Mouse (Mus musculus) neural tube, embryonic 15.5 days (tissue): ENCODE data around the gene Serpina3a. TPM values are rescaled to one million over a fixed set of nuclear protein-coding genes. Genes with fewer than 3 reads are reported as not detected.
"Not testable (repeated sequence)": the region's sequence is repeated elsewhere in the genome, so short reads cannot be mapped to it uniquely, and the experiment has no call there.

Source experiments
- ATAC-seq: fragments of 200-750 bp; cut with Nextera tagmentation; 2 replicates; pipeline ENCODE4 v1.8.0; 2017; ENCODE audit warnings: mild to moderate bottlenecking, moderate TSS enrichment, moderate library complexity; ENCODE audit not compliant: low FRiP score
- H3K27ac ChIP-seq: fragments of 300-500 bp; sonication (generic); replicated peaks from 2 replicates; pipeline ENCODE4 v1.5.1; 2015; ENCODE audit warnings: mild to moderate bottlenecking, inconsistent platforms
- H3K27me3 ChIP-seq: fragments of 300-500 bp; sonication (generic); replicated peaks from 2 replicates; pipeline ENCODE4 v1.6.1; 2015; ENCODE audit warnings: inconsistent platforms
- H3K36me3 ChIP-seq: fragments of 300-500 bp; sonication (generic); 2 replicates; pipeline ENCODE4 v1.6.1; 2015; ENCODE audit warnings: inconsistent platforms
- H3K4me1 ChIP-seq: fragments of 300-500 bp; sonication (generic); 2 replicates; pipeline ENCODE4 v1.6.1; 2015; ENCODE audit warnings: inconsistent platforms
- H3K4me2 ChIP-seq: fragments of 300-500 bp; sonication (generic); 2 replicates; pipeline ENCODE4 v1.6.1; 2015; ENCODE audit warnings: inconsistent platforms, mild to moderate bottlenecking, moderate library complexity
- H3K4me3 ChIP-seq: fragments of 300-500 bp; sonication (generic); replicated peaks from 2 replicates; pipeline ENCODE4 v1.5.1; 2015; ENCODE audit warnings: mild to moderate bottlenecking, inconsistent platforms
- H3K9ac ChIP-seq: fragments of 300-500 bp; sonication (generic); replicated peaks from 2 replicates; pipeline ENCODE4 v1.6.1; 2015; ENCODE audit warnings: mild to moderate bottlenecking, inconsistent platforms
- H3K9me3 ChIP-seq: fragments of 300-500 bp; sonication (generic); replicated peaks from 2 replicates; pipeline ENCODE4 v1.6.1; 2016; ENCODE audit warnings: inconsistent platforms
- WGBS: fragments of 180-500 bp; shearing (Covaris S2); methylation state at CpG from one replicate; pipeline ENCODE4 v1.1.7; 2015; ENCODE audit warnings: mixed read lengths; 5-methylcytosine and 5-hydroxymethylcytosine counted together
- polyA plus RNA-seq: library from polyadenylated mRNA; unstranded; fragments of >200 nt; fragmentation: Nextera tagmentation; extraction: Ambion mirVana; gene quantifications from 2 replicates; pipeline ENCODE4 v1.2.1, GENCODE M21; 2015

The Serpina3a gene
- polyA plus RNA-seq, result not detected in 2 replicates

DNA sequence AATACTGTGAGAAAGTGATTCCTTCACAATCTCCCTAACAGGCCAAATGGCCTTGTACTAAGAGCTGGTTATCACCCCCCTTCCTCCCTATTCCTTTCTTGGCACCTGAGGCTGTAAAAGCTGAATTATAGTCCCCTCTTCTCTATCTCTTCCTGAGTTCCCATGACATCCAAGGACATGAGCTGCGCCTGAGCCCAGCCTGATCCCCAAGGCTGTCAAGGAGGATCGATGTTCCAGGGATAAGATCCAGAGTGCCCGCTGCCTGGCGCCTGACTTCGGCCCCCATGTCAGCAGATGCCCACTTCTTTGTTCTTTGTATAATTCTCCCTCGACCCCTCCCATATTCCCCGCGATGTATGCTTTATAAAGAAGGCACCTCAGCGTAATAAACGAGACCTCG lies at the start of gene Serpina3a:
Serpina3a (plus strand) TSS at position 392 of the 400 bp plus-strand sequence.
- H3K4me1 ChIP-seq, H3K9ac ChIP-seq, H3K4me2 ChIP-seq, H3K9me3 ChIP-seq, H3K4me3 ChIP-seq, H3K36me3 ChIP-seq, ATAC-seq, H3K27me3 ChIP-seq, H3K27ac ChIP-seq: not testable (repeated sequence)
- WGBS, result 91% methylated on average over 11 of the region's 11 CpGs

DNA sequence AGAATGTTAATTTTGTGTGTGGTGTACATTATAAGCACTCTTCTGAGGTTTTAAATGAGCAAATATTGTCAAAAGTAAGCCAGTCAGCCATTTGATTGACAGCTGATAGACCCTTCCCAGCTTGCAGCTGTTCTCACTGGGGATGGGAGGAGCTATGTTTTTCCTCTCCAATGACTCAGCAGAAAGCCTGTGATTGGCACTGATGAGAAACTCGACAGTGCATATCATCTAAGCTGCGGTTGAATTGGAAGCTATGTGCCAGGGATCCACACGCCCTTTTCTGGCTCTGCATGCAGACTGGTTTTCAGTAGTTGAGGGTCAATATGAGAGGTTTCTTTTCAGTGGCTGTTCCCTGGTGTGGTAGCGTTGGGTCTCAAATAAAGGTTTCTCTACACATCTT lies 48.0 kb upstream of the Serpina3a start:
- WGBS, result 72% methylated on average over 4 of the region's 4 CpGs
- no peak overlapping the region for H3K4me2 ChIP-seq
- no peak overlapping the region for H3K9ac ChIP-seq
- no peaks in the 10 kb centered on the region for H3K27me3 ChIP-seq
- H3K36me3 ChIP-seq, result no peaks in the 10 kb centered on the region
- ATAC-seq, result no peak
- no peak overlapping the region for H3K4me3 ChIP-seq
- no peaks in the 10 kb centered on the region for H3K9me3 ChIP-seq
- H3K27ac ChIP-seq, result no peak overlapping the region
- H3K4me1 ChIP-seq, result peaks cover 13% of the 10 kb centered on the region

GRCm38 (mm10) chr12:104064996-104065395 lies 47.5 kb upstream of the Serpina3a start:
- WGBS, result 81% methylated on average over 4 of the region's 4 CpGs
- Histone ChIP-seq H3K4me1 (peaks cover 13% of the 10 kb centered on the region), H3K27ac (no peak overlapping the region), H3K4me2 (no peak overlapping the region), H3K9me3 (no peaks in the 10 kb centered on the region), H3K27me3 (no peaks in the 10 kb centered on the region), H3K36me3 (no peaks in the 10 kb centered on the region), H3K9ac (no peak overlapping the region), H3K4me3 (no peak overlapping the region)
- no peak for ATAC-seq

GRCm38 (mm10) chr12:104066241-104066640 lies 46.3 kb upstream of the Serpina3a start:
- Histone ChIP-seq H3K27ac (no peak overlapping the region), H3K27me3 (no peaks in the 10 kb centered on the region), H3K9ac (no peak overlapping the region), H3K36me3 (no peaks in the 10 kb centered on the region), H3K9me3 (no peaks in the 10 kb centered on the region), H3K4me1 (peaks cover 13% of the 10 kb centered on the region), H3K4me3 (no peak overlapping the region), H3K4me2 (no peak overlapping the region)
- ATAC-seq, result no peak
- 22% methylated on average over 8 of the region's 8 CpGs for WGBS

DNA sequence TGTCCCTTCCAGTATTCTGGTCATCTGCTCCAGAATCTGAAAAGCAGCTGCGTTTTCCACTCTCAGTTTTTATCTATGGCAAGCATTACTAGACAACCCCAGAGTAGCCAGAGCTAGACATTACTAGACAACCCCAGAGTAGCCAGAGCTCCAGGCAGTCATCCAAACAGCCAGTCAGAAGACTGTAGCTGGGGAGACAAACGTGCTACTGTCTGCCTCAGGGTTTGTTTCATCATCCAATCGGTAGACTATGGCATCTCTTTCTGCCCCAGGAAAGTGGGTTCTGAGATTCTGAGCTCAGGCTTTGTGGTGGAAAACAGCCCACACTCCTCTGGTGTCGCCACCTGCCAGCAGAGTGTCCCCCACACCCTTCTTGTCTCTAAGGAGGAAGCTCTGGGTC lies 45.0 kb upstream of the Serpina3a start:
- ATAC-seq, result peak; percentile 45; the same call in 1 of the 2 replicates
- Histone ChIP-seq H3K27me3 (no peaks in the 10 kb centered on the region), H3K4me1 (peaks cover 13% of the 10 kb centered on the region), H3K4me2 (peak overlapping the region; percentile 49), H3K9ac (0 out of 2 replicates have a peak overlapping the region, but pooled peaks have one; percentile 36), H3K4me3 (peak overlapping the region; percentile 36), H3K36me3 (no peaks in the 10 kb centered on the region), H3K9me3 (no peaks in the 10 kb centered on the region), H3K27ac (peak overlapping the region; percentile 70)
- WGBS, result 25% methylated on average over 4 of the region's 4 CpGs

- no peaks in the 10 kb centered on the region for H3K9me3 ChIP-seq
- H3K4me1 ChIP-seq, result peaks cover 13% of the 10 kb centered on the region
- WGBS, result 6% methylated on average over 2 of the region's 2 CpGs
- H3K9ac ChIP-seq, result no peak overlapping the region
- H3K27ac ChIP-seq, result no peak overlapping the region
- no peak overlapping the region for H3K4me3 ChIP-seq
- no peaks in the 10 kb centered on the region for H3K27me3 ChIP-seq
- peak; percentile 62; the same call in 1 of the 2 replicates for ATAC-seq
- H3K4me2 ChIP-seq, result no peak overlapping the region
- no peaks in the 10 kb centered on the region for H3K36me3 ChIP-seq
Measured at GRCm38 (mm10) chr12:104069620-104070019, 42.9 kb upstream of the Serpina3a start.

- H3K4me1 ChIP-seq, result peaks cover 9% of the 10 kb centered on the region; the same call in 1 of the 2 replicates
- H3K27me3 ChIP-seq, result no peaks in the 10 kb centered on the region
- H3K9ac ChIP-seq, result no peak overlapping the region
- no peak overlapping the region for H3K4me3 ChIP-seq
- WGBS, result 44% methylated on average over 1 of the region's 1 CpGs
- ATAC-seq, result no peak
- H3K27ac ChIP-seq, result no peak overlapping the region
- H3K4me2 ChIP-seq, result no peak overlapping the region
- no peaks in the 10 kb centered on the region for H3K36me3 ChIP-seq
- no peaks in the 10 kb centered on the region for H3K9me3 ChIP-seq
Measured at GRCm38 (mm10) chr12:104071708-104072107, 40.8 kb upstream of the Serpina3a start.

- H3K27me3 ChIP-seq, result no peaks in the 10 kb centered on the region
- H3K4me1 ChIP-seq, result 0 out of 2 replicates have a peak, but pooled peaks cover 4% of the 10 kb centered on the region
- no peak overlapping the region for H3K4me2 ChIP-seq
- H3K9me3 ChIP-seq, result no peaks in the 10 kb centered on the region
- 63% methylated on average over 5 of the region's 5 CpGs for WGBS
- H3K27ac ChIP-seq, result no peak overlapping the region
- no peak overlapping the region for H3K9ac ChIP-seq
- no peak overlapping the region for H3K4me3 ChIP-seq
- no peaks in the 10 kb centered on the region for H3K36me3 ChIP-seq
- ATAC-seq, result no peak
Measured at GRCm38 (mm10) chr12:104072286-104072685, 40.2 kb upstream of the Serpina3a start.

DNA sequence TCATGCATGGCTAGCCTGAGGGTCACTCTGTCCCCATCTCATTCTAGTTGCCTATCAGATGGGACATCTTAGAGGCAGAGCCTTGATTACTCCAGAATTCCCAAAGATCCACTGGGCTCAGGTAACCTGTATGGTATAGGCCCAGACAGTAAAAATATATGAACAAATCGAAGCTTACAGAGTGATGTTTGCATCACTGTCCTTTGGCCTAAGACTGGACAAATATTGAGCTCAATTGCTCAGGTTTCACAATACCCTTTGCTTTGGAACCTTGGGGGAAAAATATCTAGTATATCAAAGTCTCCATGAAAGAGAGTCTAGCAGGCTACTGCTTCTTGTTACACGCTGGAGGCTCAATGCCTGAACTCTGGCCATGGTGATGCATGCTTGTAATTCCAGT lies 22.4 kb upstream of the Serpina3a start:
- Histone ChIP-seq H3K36me3 (no peaks in the 10 kb centered on the region), H3K27me3 (no peaks in the 10 kb centered on the region), H3K27ac (no peak overlapping the region), H3K4me1 (no peaks in the 10 kb centered on the region), H3K9ac (no peak overlapping the region), H3K9me3 (no peaks in the 10 kb centered on the region), H3K4me2 (no peak overlapping the region), H3K4me3 (no peak overlapping the region)
- 82% methylated on average over 2 of the region's 2 CpGs for WGBS
- no peak for ATAC-seq

DNA sequence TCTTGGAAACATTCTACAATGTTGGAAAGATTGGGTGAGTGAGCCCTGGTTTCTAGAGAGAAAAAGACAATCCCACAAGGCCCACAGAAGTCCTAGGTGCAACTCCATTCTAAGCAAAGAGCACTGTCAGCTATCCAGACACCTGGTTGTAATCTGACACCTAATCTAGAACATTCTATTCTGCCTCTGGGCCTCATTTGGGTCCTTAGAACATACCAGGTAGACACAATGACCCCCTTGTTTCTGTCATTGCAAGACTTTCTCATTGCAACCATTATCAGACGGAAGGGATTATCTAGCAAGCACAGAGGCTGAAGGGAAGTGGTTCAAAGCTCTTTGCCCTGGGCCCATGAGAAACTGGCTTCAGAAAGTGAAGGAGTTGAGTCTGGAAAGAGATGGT lies 21.2 kb upstream of the Serpina3a start:
- H3K36me3 ChIP-seq, result no peaks in the 10 kb centered on the region
- no peak for ATAC-seq
- H3K27me3 ChIP-seq, result no peaks in the 10 kb centered on the region
- no peaks in the 10 kb centered on the region for H3K9me3 ChIP-seq
- no peaks in the 10 kb centered on the region for H3K4me1 ChIP-seq
- no peak overlapping the region for H3K27ac ChIP-seq
- H3K4me3 ChIP-seq, result no peak overlapping the region
- no peak overlapping the region for H3K4me2 ChIP-seq
- WGBS, result 90% methylated on average over 1 of the region's 1 CpGs
- no peak overlapping the region for H3K9ac ChIP-seq

DNA sequence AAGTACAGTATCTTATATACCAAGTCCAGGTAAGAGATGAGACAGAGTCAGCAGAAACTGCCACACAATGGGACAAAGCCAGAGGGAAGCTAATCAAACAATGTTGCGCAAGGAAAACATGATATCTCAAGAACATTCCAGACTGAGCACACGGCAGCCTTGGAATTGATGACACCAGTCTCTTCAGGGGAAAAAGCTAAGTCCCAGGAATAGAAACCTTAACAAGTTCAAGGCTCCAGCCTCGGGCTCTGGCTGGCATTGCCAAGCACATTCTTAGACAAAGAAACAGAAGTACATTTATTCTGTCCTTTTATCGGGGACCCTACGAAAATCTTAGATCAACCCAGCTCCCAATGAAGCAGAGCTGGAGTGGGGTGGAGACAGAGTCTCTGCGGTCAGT lies 11.8 kb upstream of the Serpina3a start, which contains the start of gene Serpina5:
Serpina5 (plus strand) TSS at position 346 of the 400 bp plus-strand sequence.
- H3K4me1 ChIP-seq, result no peaks in the 10 kb centered on the region
- H3K4me3 ChIP-seq, result no peak within 1 kb of the TSS
- no peaks in the 10 kb centered on the region for H3K27me3 ChIP-seq
- ATAC-seq, result no peak
- H3K36me3 ChIP-seq, result no peaks in the 10 kb centered on the region
- WGBS, result 95% methylated on average over 6 of the region's 6 CpGs
- no peak within 1 kb of the TSS for H3K27ac ChIP-seq
- H3K4me2 ChIP-seq, result no peak within 1 kb of the TSS
- no peaks in the 10 kb centered on the region for H3K9me3 ChIP-seq
- no peak within 1 kb of the TSS for H3K9ac ChIP-seq

DNA sequence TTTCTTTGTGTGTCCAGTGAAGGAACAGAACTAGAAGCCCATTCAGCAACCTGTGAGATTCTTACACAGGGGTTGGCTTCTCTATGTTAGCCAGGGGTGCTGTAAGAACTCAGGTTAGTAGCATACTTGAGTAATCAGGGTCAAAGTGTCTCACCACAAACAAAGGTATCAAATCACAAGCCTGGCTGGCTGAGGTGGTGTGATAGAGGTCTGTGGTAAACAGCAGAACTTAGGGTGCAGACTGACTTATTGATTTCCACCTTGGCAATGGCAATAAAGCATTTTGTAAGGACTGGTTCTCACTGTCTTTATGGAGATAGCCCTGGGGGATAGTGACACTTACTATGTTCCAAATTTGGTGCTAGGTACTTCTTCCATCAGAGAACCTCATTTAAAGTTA lies 6.7 kb upstream of the Serpina3a start:
- H3K27me3 ChIP-seq, result no peaks in the 10 kb centered on the region
- no peak overlapping the region for H3K27ac ChIP-seq
- H3K4me1 ChIP-seq, result no peaks in the 10 kb centered on the region
- H3K9me3 ChIP-seq, result no peaks in the 10 kb centered on the region
- no peak overlapping the region for H3K9ac ChIP-seq
- ATAC-seq, result no peak
- no peaks in the 10 kb centered on the region for H3K36me3 ChIP-seq
- no peak overlapping the region for H3K4me3 ChIP-seq
- H3K4me2 ChIP-seq, result no peak overlapping the region

DNA sequence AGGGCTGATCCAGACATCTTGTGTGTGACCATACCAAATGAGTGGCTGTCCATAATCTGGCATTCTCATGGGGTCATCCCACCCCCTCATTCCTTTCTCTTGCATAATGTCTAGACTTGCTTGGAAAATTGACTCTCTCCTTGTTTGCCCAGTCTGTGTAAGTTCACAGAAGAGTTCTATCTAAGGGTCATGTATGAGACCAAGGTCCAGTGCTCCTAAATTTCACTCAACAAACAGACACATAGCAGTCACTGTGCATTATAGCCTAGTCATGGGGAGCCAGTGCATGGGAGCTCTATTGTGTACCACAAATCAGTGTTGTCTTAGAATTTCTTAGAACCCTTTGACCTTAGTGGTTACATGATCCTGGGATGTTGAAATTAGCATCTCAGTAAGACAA lies 5.6 kb upstream of the Serpina3a start:
- H3K36me3 ChIP-seq, result no peaks in the 10 kb centered on the region
- no peaks in the 10 kb centered on the region for H3K9me3 ChIP-seq
- no peak overlapping the region for H3K4me3 ChIP-seq
- ATAC-seq, result no peak
- H3K4me1 ChIP-seq, result no peaks in the 10 kb centered on the region
- H3K27ac ChIP-seq, result no peak overlapping the region
- H3K9ac ChIP-seq, result no peak overlapping the region
- no peak overlapping the region for H3K4me2 ChIP-seq
- H3K27me3 ChIP-seq, result no peaks in the 10 kb centered on the region
